Comparison of ENCODE assay signal across 8 mouse cellular contexts in the genomic region with DNA sequence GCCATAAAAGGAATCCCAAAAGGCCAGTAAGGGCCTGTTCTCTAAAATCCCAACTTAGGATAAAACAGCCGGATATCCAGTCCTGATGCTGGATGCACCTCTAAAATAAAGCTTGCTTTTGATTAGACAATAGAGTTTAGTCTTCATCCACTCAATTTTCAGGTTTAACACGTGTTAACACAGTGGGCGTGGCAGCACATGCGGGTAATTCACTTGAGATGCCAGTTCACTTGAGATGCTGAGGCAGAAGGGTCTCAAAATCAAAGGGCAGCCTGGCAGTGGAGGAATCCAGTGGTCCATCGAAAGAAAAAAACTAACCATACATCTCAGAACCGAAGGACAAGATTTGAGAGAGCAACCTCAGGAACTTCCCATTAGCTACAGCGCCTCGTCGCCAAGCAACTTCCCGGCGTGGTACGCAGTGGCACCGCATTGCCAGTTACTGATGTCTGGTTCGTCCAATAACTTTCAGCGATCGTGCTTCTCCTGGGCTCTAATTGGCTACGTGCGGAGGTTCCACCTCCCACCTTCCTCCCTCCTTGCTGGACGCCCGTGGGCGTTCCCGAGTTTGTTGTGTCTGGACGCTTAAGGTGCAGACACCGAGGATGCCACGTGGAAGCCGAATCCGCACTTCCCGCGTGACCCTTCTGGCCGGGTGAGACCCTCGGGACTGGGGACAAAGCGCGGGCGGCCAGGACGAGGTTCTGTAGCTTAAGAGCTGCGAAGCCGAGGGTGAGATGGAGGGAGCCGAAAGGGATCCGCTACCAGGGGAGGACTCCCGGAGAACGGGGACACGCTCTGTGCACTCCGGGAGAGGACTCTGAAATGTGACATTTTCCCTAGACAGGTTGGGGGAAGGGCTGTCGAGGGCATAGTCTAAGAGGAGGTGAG. TPM values are rescaled to one million over a fixed set of nuclear protein-coding genes. Genes with fewer than 3 reads are reported as not detected.
A peak's percentile ranks its signal among the peaks of the same experiment; 100 is the strongest.
DNase-seq lines count a peak whose midpoint lies in the region; ATAC-seq lines count a peak whose summit lies in the region.

Gene Zbed5 (plus strand): TSS at position 526 of the 891 bp plus-strand sequence.

- peak within 1 kb of the TSS; percentile 63 for H3K9ac ChIP-seq in forebrain, embryonic 14.5 days (ENCODE audit: low read length)
- H3K9ac ChIP-seq in neural tube, embryonic 15.5 days (replicated peaks) = peak within 1 kb of the TSS; percentile 73

- H3K27ac ChIP-seq in forebrain, embryonic 14.5 days (ENCODE audit: low read depth, low read length) = no peak within 1 kb of the TSS
- H3K27ac ChIP-seq in neural tube, embryonic 15.5 days (replicated peaks) = peak within 1 kb of the TSS; percentile 61

- ATAC-seq in forebrain, embryonic 14.5 days = peak; percentile 100
- ATAC-seq in neural tube, embryonic 15.5 days (ENCODE audit: low FRiP score) = peak; percentile 99

- no peaks in the 10 kb centered on the region for H3K4me1 ChIP-seq in forebrain, embryonic 14.5 days (ENCODE audit: control insufficient read depth, insufficient read depth, low read length)
- H3K4me1 ChIP-seq in neural tube, embryonic 15.5 days = peaks cover 13% of the 10 kb centered on the region

- no peaks in the 10 kb centered on the region for H3K36me3 ChIP-seq in forebrain, embryonic 14.5 days (ENCODE audit: control insufficient read depth, insufficient read depth, low read length)
- H3K36me3 ChIP-seq in neural tube, embryonic 15.5 days = no peaks in the 10 kb centered on the region

- no peaks in the 10 kb centered on the region for H3K27me3 ChIP-seq in forebrain, embryonic 14.5 days (replicated peaks; ENCODE audit: control insufficient read depth, insufficient read depth, low read length)
- H3K27me3 ChIP-seq in neural tube, embryonic 15.5 days (replicated peaks) = no peaks in the 10 kb centered on the region

- WGBS in forebrain, embryonic 14.5 days = 2% methylated on average over 44 of the region's 44 CpGs
- 1% methylated on average over 44 of the region's 44 CpGs for WGBS in neural tube, embryonic 15.5 days

- H3K4me2 ChIP-seq in forebrain, embryonic 14.5 days (ENCODE audit: low read length) = peak within 1 kb of the TSS; percentile 77
- H3K4me2 ChIP-seq in neural tube, embryonic 15.5 days = peak within 1 kb of the TSS; percentile 80

- DNase-seq in ES-CJ7 (ENCODE audit: low read depth, low spot score) = peak; percentile 98
- DNase-seq in cerebellum, adult 11 months = peak; percentile 79
- peak; percentile 97 for DNase-seq in forebrain, embryonic 14.5 days (ENCODE audit: low spot score)
- peak; percentile 84 to 87 for DNase-seq in heart, postnatal 14 days
- DNase-seq in layer of hippocampus, adult 11-12 months (ENCODE audit: low spot score) = peak; percentile 91
- DNase-seq in lung, adult 18-20 months = peak; percentile 91 to 93
- peak; percentile 91 for DNase-seq in testis, postnatal 14 days (ENCODE audit: low spot score)

- H3K9me3 ChIP-seq in forebrain, embryonic 14.5 days (replicated peaks; ENCODE audit: control insufficient read depth, low read length) = no peaks in the 10 kb centered on the region
- H3K9me3 ChIP-seq in neural tube, embryonic 15.5 days (replicated peaks) = no peaks in the 10 kb centered on the region

- H3K4me3 ChIP-seq in forebrain, embryonic 14.5 days (ENCODE audit: low read depth, low read length) = peak within 1 kb of the TSS; percentile 54
- peak within 1 kb of the TSS; percentile 81 for H3K4me3 ChIP-seq in neural tube, embryonic 15.5 days (replicated peaks)

- intact Hi-C loops in heart, postnatal 14 days (cut with DNase I) = no loop called here

RNA-seq across cellular contexts. Expression of gene Zbed5, which starts in this region (rescaled TPM):
- polyA plus RNA-seq in forebrain, embryonic 14.5 days (2014; fragmentation: Nextera tagmentation; extraction: Ambion mirVana) = 14.9 and 22.3 TPM in 2 replicates
- total RNA-seq in heart, postnatal 14 days (2021) = under 1 TPM; 0.60 to 0.68 TPM
- 11.1 and 13.0 TPM in 2 replicates for polyA plus RNA-seq in neural tube, embryonic 15.5 days (2015; fragmentation: Nextera tagmentation; extraction: Ambion mirVana)

Comparison
In these comparisons a context has a peak if more than half of its experiments do, and no peak if none do; other contexts are left out.
1. Peak in DNase-seq in heart, postnatal 14 days; RNA of the gene not detected or under 1 TPM.